Mouse (Mus musculus) intestine, embryonic 16.5 days (tissue): ENCODE results near the gene Rsph3b. TPM values are rescaled to one million over a fixed set of nuclear protein-coding genes. Genes with fewer than 3 reads are reported as not detected.
"Not testable (repeated sequence)": the region's sequence is repeated elsewhere in the genome, so short reads cannot be mapped to it uniquely, and the experiment has no call there.

Experiments used
- ATAC-seq: fragments of 200-750 bp; cut with Nextera tagmentation; 2 replicates; pipeline ENCODE4 v1.8.0; 2017; ENCODE audit warnings: moderate TSS enrichment, moderate library complexity
- H3K27ac ChIP-seq: fragments of 300-500 bp; sonication (generic); 2 replicates; pipeline ENCODE4 v1.5.1; 2014; ENCODE audit warnings: mild to moderate bottlenecking, low read length
- H3K27me3 ChIP-seq: fragments of 300-500 bp; sonication (generic); replicated peaks from 2 replicates; pipeline ENCODE4 v1.6.1; 2014; ENCODE audit warnings: low read length, control low read depth, mixed read lengths; ENCODE audit not compliant: control insufficient read depth, insufficient read depth
- H3K36me3 ChIP-seq: fragments of 300-500 bp; sonication (generic); 2 replicates; pipeline ENCODE4 v1.6.1; 2014; ENCODE audit warnings: low read length, control low read depth; ENCODE audit not compliant: control insufficient read depth, insufficient read depth
- H3K4me1 ChIP-seq: fragments of 300-500 bp; sonication (generic); 2 replicates; pipeline ENCODE4 v1.6.1; 2014; ENCODE audit warnings: low read length, control low read depth, mixed read lengths; ENCODE audit not compliant: control insufficient read depth, insufficient read depth
- H3K4me2 ChIP-seq: fragments of 300-500 bp; sonication (generic); 2 replicates; pipeline ENCODE4 v1.6.1; 2014; ENCODE audit warnings: low read depth, low read length, control low read depth
- H3K4me3 ChIP-seq: fragments of 300-500 bp; sonication (generic); 2 replicates; pipeline ENCODE4 v1.5.1; 2014; ENCODE audit warnings: mild to moderate bottlenecking, low read length
- H3K9ac ChIP-seq: fragments of 300-500 bp; sonication (generic); 2 replicates; pipeline ENCODE4 v1.6.1; 2014; ENCODE audit warnings: low read depth, low read length
- H3K9me3 ChIP-seq: fragments of 300-500 bp; sonication (generic); 2 replicates; pipeline ENCODE4 v1.6.1; 2016; ENCODE audit warnings: low read length, control low read depth; ENCODE audit not compliant: control insufficient read depth
- WGBS: fragments of 180-500 bp; shearing (Covaris S2); extraction: QIAGEN DNeasy Blood & Tissue Kit; methylation state at CpG from one replicate; pipeline ENCODE4 v1.1.7; 2014; 5-methylcytosine and 5-hydroxymethylcytosine counted together
- polyA plus RNA-seq: library from polyadenylated mRNA; unstranded; fragments of >200 nt; fragmentation: Nextera tagmentation; extraction: Ambion mirVana; gene quantifications from 2 replicates; pipeline ENCODE4 v1.2.1, GENCODE M21; 2015

The Rsph3b gene
- polyA plus RNA-seq, 1 experiment from 2014 or later, result 47.5 TPM

DNA sequence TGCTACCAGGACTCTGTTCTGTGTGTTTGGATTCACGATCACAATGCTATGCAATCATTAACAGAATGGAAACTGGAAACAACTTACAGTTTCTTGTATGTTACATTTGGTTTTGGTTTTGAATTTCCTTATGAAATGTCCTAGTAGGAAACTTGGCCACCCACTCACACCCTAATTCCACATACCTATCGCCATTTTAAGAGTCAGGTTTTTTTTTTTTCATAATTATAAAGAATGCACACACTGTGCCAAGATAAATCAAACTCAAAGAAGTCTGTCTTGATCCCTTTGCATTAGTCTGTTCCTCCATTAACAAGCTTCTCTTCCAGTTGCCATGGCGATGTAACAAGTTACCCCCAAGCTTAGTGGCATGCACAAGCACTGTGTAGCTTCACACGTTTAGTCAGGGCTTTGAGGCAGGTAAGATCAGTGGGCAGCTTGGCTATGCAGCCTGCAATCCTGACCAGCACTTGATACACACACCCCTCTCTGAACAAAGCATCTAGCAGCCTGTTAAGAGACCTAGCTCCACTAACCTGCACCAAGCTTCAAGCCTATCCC, 24.4 kb upstream of the Rsph3b start:
- not testable (repeated sequence) for H3K36me3 ChIP-seq, H3K9me3 ChIP-seq, H3K27ac ChIP-seq, H3K27me3 ChIP-seq, H3K4me1 ChIP-seq, ATAC-seq, H3K4me3 ChIP-seq, H3K9ac ChIP-seq, H3K4me2 ChIP-seq
- 76% methylated on average over 4 of the region's 4 CpGs for WGBS

DNA sequence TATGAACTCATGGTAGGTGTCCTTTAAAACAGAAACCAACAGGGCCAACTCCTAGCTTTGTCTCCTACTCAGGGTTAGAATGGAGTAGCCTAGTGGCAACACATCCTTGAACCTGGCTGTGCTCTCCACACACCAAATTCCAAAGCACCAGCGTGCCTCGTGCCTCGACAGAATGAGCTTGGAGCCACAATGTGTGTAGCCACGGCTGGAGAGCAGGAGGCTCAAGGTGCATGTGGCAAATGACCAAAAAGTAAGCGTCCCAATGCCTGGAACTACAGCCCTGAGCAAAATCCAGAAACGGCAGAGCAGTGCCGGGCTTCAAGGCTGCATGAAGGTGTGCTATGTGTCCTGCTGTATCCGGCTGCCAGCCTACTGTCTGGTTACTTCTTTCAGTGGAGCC, 22.8 kb upstream of the Rsph3b start:
- H3K9me3 ChIP-seq, H3K27ac ChIP-seq, H3K27me3 ChIP-seq, H3K4me2 ChIP-seq, H3K4me3 ChIP-seq, H3K36me3 ChIP-seq, H3K9ac ChIP-seq, H3K4me1 ChIP-seq, ATAC-seq: not testable (repeated sequence)
- 79% methylated on average over 8 of the region's 8 CpGs for whole genome bisulfite sequencing

DNA sequence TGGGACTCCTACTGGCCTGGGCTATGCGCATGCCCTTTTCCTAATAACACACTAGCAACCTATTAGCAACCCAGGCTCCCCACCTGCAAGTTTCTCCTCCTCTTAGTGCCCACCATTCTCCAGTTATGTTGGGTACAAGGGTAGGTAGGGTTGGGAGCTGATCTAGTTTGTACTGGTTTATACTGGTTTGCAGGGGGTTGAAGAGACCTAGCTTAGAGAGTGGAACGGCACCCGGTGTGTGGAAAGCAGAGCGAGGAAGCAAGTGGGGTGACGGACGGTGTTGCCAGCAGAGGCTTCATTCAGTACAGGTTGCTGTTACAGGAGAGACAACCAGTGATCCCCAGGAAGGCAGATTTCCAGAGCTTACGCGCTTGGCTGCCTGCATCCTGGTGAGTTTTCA, 21.9 kb upstream of the Rsph3b start, which contains the start of gene Rnaset2b:
Rnaset2b (plus strand) TSS at position 301 of the 400 bp plus-strand sequence.
- not testable (repeated sequence) for ATAC-seq, H3K4me1 ChIP-seq, H3K4me2 ChIP-seq, H3K4me3 ChIP-seq, H3K9me3 ChIP-seq, H3K9ac ChIP-seq, H3K27me3 ChIP-seq, H3K36me3 ChIP-seq, H3K27ac ChIP-seq
- whole genome bisulfite sequencing, result no CpG with 5 or more reads among the region's 8 CpGs

DNA sequence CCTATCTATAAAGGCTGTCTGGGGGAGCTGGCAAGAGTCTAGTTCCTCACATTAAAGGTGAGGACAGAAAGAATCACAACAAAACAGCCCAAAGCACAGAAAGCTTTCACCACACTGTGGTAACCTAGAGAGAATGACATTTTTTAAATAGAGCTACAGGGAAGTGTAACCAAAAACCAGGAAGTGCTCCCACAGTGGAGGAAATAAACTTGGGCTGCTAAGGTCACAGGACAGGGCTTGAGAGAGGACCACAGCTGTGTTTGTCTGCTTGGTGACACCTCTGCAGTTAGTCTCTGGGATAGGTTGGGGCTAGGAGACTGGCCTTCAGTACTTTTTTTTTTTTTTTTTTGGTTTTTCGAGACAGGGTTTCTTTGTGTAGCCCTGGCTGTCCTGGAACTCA, 19.2 kb upstream of the Rsph3b start:
- not testable (repeated sequence) for H3K4me1 ChIP-seq, H3K9ac ChIP-seq, H3K36me3 ChIP-seq, H3K27me3 ChIP-seq, H3K9me3 ChIP-seq, H3K4me3 ChIP-seq, H3K4me2 ChIP-seq, H3K27ac ChIP-seq, ATAC-seq
- 43% methylated on average over 1 of the region's 1 CpGs for WGBS

DNA sequence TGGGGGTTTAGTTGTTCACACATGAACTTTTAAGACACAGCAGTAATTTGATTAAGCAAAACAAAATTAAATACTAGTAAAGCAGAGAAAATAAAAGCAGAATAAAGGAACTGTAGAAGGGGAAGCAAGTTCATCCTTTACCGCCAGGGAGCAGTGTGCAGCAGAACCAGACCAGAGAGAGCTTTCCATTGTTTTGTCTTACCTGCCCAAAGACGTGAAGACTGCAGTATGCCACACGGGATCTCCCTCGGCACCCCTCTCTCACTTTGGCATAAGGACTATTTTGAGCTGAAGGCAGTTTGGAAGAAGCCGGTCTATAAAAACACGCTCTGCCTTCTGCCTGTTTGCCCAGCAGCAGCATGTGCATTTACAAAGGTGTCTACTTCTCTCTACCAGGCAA, 16.9 kb upstream of the Rsph3b start:
- not testable (repeated sequence) for H3K9me3 ChIP-seq, H3K27me3 ChIP-seq, ATAC-seq, H3K27ac ChIP-seq, H3K36me3 ChIP-seq, H3K4me3 ChIP-seq, H3K4me2 ChIP-seq, H3K9ac ChIP-seq, H3K4me1 ChIP-seq
- WGBS, result 13% methylated on average over 5 of the region's 6 CpGs

DNA sequence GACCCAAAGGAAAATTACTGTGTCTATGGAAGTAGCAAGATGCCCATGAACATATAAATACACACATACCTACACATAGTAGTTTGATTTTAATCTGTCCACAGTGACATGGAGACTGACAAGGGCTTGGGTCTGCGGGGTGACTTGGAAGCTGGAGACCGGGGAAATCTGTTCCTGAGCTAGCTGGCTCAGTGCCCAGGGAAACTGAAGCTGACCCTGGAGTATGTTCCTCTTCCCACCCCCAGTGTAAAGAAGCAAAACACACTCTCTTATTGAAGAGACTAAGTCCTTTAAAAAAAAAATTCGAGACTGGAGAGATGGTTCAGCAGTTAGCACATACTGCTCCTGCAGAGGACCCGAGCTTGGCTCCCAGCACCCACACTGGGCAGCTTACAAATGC, 14.5 kb upstream of the Rsph3b start:
- H3K4me3 ChIP-seq, H3K4me2 ChIP-seq, H3K27me3 ChIP-seq, H3K4me1 ChIP-seq, H3K9ac ChIP-seq, H3K36me3 ChIP-seq, ATAC-seq, H3K9me3 ChIP-seq, H3K27ac ChIP-seq: not testable (repeated sequence)
- 57% methylated on average over 4 of the region's 4 CpGs for WGBS

DNA sequence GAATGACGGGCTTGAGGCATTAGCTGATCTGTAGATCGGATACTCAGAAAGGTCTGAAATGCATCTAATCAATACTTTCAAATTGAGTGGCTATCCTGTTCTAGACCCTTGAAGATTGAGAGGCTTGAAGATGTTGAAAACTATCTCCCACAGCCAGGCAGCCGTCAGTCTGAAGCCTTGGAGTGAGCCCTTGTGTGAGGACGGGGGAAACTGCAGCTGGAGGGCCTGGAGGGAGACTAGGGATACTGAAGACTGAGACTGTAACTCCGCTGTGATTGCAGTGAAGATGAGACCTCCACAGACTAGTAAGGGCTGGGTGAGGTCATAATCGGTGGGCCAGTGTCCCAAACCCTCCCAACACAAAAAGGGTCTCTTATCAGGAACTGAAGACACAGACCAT, 13.9 kb upstream of the Rsph3b start:
- H3K4me2 ChIP-seq, H3K36me3 ChIP-seq, H3K9me3 ChIP-seq, H3K4me1 ChIP-seq, H3K4me3 ChIP-seq, ATAC-seq, H3K27me3 ChIP-seq, H3K27ac ChIP-seq, H3K9ac ChIP-seq: not testable (repeated sequence)
- WGBS, result 63% methylated on average over 4 of the region's 6 CpGs

DNA sequence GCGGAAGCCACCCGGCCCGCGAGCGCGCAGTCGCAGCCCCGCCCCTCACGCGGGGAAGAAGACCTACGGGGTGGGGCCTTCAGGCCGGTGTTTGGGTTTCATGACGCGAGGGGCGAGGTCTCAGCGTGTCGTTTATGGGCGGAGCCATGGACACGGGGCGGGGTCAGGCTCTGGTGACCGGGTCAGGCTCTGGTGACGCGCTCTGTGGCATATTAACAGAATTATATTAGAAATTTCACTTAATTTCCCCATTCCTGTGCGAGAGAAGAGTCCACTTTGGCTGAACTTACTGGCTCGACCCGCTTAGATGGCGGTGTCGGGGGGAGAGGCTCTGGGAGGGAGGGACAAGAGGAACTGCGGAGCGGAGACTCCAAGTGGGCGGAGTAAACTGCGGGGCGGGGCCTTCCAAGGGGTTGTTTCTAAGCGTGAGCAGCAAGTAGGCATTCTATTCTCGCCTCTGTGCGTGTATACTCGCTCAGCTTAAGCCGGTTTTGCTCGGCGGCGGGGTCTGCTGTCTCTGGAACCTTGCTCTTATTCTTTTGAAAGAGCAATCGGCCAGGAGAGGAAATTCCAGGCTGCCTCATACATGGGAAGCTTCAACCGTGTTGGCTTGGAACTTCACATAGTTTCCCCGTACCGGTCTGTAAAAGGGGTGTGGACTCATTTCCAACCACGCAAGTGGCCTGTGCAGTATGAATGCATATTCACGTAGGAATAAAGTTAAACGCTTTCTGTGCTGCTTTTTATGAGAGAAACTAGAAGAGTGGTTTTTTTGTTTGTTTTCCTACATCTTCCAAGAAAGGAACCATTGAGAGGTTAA, 12.9 kb upstream of the Rsph3b start:
- H3K4me2 ChIP-seq, result peak overlapping the region; percentile 43
- WGBS, result under 1% methylated on average over 16 of the region's 48 CpGs
- not testable (repeated sequence) for H3K27me3 ChIP-seq, H3K9me3 ChIP-seq, H3K27ac ChIP-seq, H3K36me3 ChIP-seq, H3K4me1 ChIP-seq, H3K9ac ChIP-seq
- ATAC-seq, result peak; percentile 97
- peak overlapping the region; percentile 30 for H3K4me3 ChIP-seq

DNA sequence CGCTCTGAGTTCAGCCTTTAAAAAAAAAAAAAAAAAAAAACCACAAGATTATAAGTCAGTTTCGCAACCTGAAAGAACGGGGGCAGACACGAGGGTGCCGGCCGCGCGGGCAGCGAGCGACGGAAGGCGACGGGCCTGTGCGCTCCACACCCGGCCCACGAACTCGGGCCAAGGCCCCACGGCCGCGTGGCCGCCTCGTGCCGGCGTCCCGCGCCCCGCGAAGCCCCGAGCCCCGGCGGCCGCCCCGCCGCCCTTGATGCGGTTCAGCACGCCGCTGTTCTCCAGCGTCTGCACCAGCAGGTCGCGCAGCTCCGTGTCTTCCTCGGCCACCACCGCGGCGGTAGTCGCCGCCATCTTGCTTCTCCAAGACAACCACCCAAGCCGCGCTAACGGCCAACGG, 12.3 kb upstream of the Rsph3b start, which contains the start of gene Tagap1:
Tagap1 (minus strand) TSS at position 381 of the 400 bp plus-strand sequence.
- Histone ChIP-seq H3K4me3 (peak within 1 kb of the TSS; percentile 52), H3K4me2 (peak within 1 kb of the TSS; percentile 43), H3K9ac (0 out of 2 replicates have a peak within 1 kb of the TSS, but pooled peaks have one; percentile 58)
- not testable (repeated sequence) for H3K4me1 ChIP-seq, H3K27me3 ChIP-seq, H3K36me3 ChIP-seq, H3K9me3 ChIP-seq, H3K27ac ChIP-seq
- 0% methylated on average over 35 of the region's 51 CpGs for WGBS
- peak; percentile 54 for ATAC-seq
